Mouse (Mus musculus): ENCODE measurements around the gene Ifi211. TPM values are rescaled to one million over a fixed set of nuclear protein-coding genes. Genes with fewer than 3 reads are reported as not detected.
"Not testable (repeated sequence)": the region's sequence is repeated elsewhere in the genome, so short reads cannot be mapped to it uniquely, and the experiment has no call there.

Ifi211 gene
- not detected in 2 replicates for polyA plus RNA-seq (2012)

DNA sequence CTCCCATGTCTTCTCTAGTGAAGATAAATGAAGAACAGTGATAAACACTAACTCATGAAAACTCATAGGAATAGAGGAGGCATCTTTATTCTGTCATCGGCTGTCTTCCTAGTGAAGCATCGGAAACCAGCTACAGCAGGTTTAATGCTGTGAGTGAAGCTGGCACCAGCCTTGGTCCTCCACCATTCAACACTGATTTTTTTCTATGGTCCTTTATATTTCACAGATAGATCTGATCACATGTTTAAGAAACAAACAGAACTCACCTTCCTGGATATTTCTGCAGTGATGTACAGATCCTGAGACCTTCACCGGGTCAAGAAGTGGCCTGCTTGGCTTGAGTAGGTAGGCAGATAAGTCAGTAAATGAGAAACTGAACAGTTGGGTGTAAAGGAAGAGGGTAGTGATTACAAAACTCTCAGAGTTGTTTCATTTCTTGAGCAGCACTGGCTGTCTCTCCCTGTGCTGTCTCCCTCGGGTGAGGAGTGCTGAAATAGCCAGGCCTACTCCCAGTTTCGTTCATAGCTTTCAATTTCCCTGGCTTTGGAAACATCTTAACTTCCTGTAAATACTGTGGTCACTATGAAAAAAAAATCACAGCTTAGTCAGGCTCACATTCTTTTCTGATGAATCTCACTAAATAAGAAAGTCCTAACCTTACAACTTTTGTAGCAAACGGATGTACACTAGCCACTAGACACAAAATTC is at the start of gene Ifi211:
Gene Ifi211, minus strand, starts transcription at position 499 of the 708 bp plus-strand sequence.
- not testable (repeated sequence) for H3K36me3 ChIP-seq (ENCODE audit: control insufficient read depth); H3K4me1 ChIP-seq (ENCODE audit: control insufficient read depth); H3K4me3 ChIP-seq (replicated peaks); H3K27me3 ChIP-seq (ENCODE audit: control insufficient read depth); H3K9me3 ChIP-seq (ENCODE audit: control insufficient read depth, low read length)

GRCm38 (mm10) chr1:173961491-173961890 is 48.6 kb upstream of the Ifi211 start:
- not testable (repeated sequence) for H3K27me3 ChIP-seq (ENCODE audit: control insufficient read depth); H3K4me3 ChIP-seq (replicated peaks); H3K9me3 ChIP-seq (ENCODE audit: control insufficient read depth, low read length); H3K36me3 ChIP-seq (ENCODE audit: control insufficient read depth); H3K4me1 ChIP-seq (ENCODE audit: control insufficient read depth)

GRCm38 (mm10) chr1:173959998-173960397 is 47.2 kb upstream of the Ifi211 start:
- H3K4me1 ChIP-seq (ENCODE audit: control insufficient read depth); H3K4me3 ChIP-seq (replicated peaks); H3K27me3 ChIP-seq (ENCODE audit: control insufficient read depth); H3K36me3 ChIP-seq (ENCODE audit: control insufficient read depth); H3K9me3 ChIP-seq (ENCODE audit: control insufficient read depth, low read length): not testable (repeated sequence)

GRCm38 (mm10) chr1:173955839-173956527 is 43.1 kb upstream of the Ifi211 start:
- not testable (repeated sequence) for H3K4me3 ChIP-seq (replicated peaks); H3K27me3 ChIP-seq (ENCODE audit: control insufficient read depth); H3K4me1 ChIP-seq (ENCODE audit: control insufficient read depth); H3K36me3 ChIP-seq (ENCODE audit: control insufficient read depth); H3K9me3 ChIP-seq (ENCODE audit: control insufficient read depth, low read length)

DNA sequence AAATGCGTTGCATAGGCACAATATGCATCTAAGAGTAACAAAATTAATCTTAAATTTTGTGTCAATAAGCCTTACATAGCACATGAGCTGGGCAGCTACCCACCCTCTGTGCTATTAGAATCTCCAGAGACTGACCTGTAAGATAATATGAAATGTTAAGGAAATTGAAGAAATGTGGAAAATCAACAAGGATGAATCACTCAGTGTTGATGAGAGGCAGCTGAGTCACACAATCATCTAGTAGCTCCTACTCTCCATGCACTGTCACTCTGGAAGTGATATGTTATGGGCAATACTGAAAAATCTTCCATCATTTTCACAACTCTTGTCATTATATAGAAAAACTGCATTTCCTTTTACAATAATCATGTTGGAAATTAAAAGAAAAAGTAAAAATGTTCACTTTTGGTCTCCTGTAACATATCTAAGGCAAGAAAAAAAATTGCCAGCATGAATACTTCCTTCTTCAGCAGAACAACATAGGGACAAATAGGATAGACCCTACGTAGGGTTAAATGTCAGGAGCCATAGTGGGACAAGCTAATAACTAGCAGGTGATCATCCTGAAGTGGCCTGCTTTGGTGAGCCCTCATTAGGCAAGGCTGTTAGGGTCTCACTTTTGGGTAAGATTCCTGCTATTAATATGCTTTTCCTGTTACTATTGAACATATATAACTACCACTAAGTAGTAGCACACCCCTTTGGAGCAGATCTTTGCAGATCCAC is 42.4 kb upstream of the Ifi211 start:
- no peak for TF ChIP-seq TAL1 (IDR thresholded peaks at IDR 0.05; ENCODE audit: low read length)
- TF ChIP-seq GATA1 (IDR thresholded peaks at IDR 0.05; ENCODE audit: low read length): no peak
- Histone ChIP-seq H3K9me3 (ENCODE audit: control insufficient read depth, low read length) (no peaks in the 10 kb centered on the region), H3K4me3 (replicated peaks) (no peak overlapping the region), H3K27me3 (ENCODE audit: control insufficient read depth) (no peaks in the 10 kb centered on the region), H3K36me3 (ENCODE audit: control insufficient read depth) (no peaks in the 10 kb centered on the region), H3K4me1 (ENCODE audit: control insufficient read depth) (no peaks in the 10 kb centered on the region)

DNA sequence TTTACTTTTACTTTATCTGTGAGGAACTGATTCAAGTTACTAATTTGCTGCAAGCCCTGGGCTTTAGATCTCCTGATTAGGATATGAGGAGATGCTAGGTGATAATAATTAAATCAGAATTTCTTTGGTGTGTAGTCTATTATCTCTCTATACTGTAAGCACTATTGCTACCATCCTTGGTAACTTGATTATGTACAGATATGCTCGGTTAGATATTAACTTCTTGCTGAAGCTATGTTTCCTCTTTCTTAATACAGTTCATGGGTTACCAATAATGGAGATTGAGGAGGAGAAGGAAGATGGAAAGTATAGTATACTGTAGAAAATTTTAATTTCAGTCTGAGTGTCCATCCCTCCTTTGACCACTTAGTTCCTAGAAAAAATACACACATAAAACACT is 40.7 kb upstream of the Ifi211 start:
- no peaks in the 10 kb centered on the region for H3K4me1 ChIP-seq (ENCODE audit: control insufficient read depth)
- H3K4me3 ChIP-seq (replicated peaks): no peak overlapping the region
- no peaks in the 10 kb centered on the region for H3K9me3 ChIP-seq (ENCODE audit: control insufficient read depth, low read length)
- TF ChIP-seq GATA1 (IDR thresholded peaks at IDR 0.05; ENCODE audit: low read length) (no peak), TAL1 (IDR thresholded peaks at IDR 0.05; ENCODE audit: low read length) (no peak)
- no peaks in the 10 kb centered on the region for H3K36me3 ChIP-seq (ENCODE audit: control insufficient read depth)
- no peaks in the 10 kb centered on the region for H3K27me3 ChIP-seq (ENCODE audit: control insufficient read depth)

- H3K9me3 ChIP-seq (ENCODE audit: control insufficient read depth, low read length); H3K4me1 ChIP-seq (ENCODE audit: control insufficient read depth); H3K27me3 ChIP-seq (ENCODE audit: control insufficient read depth); H3K4me3 ChIP-seq (replicated peaks); H3K36me3 ChIP-seq (ENCODE audit: control insufficient read depth): not testable (repeated sequence)
Measured at GRCm38 (mm10) chr1:173949044-173949443, 36.2 kb upstream of the Ifi211 start.

DNA sequence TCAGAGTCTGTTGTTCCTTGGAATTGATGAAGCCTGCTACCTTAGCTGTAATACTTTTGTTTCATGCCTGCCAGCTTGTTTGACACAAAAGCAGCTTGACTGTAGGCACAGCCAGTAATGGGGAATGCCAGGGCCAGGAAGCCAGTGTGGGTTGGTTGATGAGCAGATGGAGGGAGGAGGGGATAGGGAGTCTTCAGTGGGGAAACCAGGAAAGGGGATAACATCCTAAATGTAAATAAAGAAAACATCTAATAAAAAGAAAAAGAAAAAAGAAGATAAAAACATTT is 29.9 kb upstream of the Ifi211 start:
- not testable (repeated sequence) for H3K27me3 ChIP-seq (ENCODE audit: control insufficient read depth); H3K4me1 ChIP-seq (ENCODE audit: control insufficient read depth); H3K36me3 ChIP-seq (ENCODE audit: control insufficient read depth); H3K4me3 ChIP-seq (replicated peaks); H3K9me3 ChIP-seq (ENCODE audit: control insufficient read depth, low read length)

- H3K4me3 ChIP-seq (replicated peaks); H3K36me3 ChIP-seq (ENCODE audit: control insufficient read depth); H3K4me1 ChIP-seq (ENCODE audit: control insufficient read depth): not testable (repeated sequence)
Measured at GRCm38 (mm10) chr1:173941924-173942779, 29.3 kb upstream of the Ifi211 start, which contains the start of the genes Mndal and Ifi203. Gene Mndal, minus strand, starts transcription at chr1:173942491. Gene Ifi203, minus strand, starts transcription at chr1:173942672.

DNA sequence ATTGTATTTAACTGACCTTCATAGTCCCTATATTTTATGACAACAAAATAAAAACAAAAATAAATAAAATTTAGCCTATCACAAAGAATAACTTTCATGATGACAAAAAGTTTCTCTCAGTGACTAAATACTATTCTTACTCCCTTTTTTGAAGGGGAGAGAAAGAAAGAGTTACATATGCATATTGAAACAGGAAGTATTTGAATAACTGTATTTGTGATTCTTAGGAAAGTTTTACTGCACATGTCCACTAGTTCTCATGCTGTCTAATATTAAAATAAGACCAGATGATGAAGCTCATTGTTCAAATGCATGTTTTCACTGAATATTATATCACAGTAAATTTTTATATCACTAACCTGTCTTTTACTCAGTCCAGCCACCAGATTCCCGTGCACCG is 28.7 kb upstream of the Ifi211 start:
- H3K36me3 ChIP-seq (ENCODE audit: control insufficient read depth); H3K9me3 ChIP-seq (ENCODE audit: control insufficient read depth, low read length); H3K4me3 ChIP-seq (replicated peaks); H3K4me1 ChIP-seq (ENCODE audit: control insufficient read depth); H3K27me3 ChIP-seq (ENCODE audit: control insufficient read depth): not testable (repeated sequence)

More at GRCm38 (mm10) chr1:173941924-173942779, 29.3 kb upstream of the Ifi211 start, which contains the start of the genes Mndal and Ifi203:
- H3K27me3 ChIP-seq (ENCODE audit: control insufficient read depth); H3K9me3 ChIP-seq (ENCODE audit: control insufficient read depth, low read length): not testable (repeated sequence)

DNA sequence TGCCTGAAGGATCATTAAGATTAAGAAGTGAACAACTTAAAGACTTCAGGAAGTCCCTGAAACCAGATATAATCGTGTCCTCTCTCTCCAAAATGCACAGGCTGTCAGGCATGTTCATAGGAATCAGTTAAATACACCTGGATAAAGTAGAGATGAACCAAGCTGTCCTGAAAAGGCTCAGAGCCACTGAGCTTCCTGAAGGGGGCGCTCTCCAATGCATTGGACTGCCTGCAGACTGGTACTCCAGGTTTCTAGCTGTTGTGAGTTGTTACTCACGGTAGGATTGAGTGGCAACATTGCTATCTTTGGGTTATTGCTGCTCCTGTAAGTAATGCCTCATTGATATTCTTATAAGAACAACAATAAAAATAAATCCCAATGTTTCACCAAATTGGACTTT is 6.4 kb upstream of the Ifi211 start:
- not testable (repeated sequence) for H3K9me3 ChIP-seq (ENCODE audit: control insufficient read depth, low read length); H3K36me3 ChIP-seq (ENCODE audit: control insufficient read depth); H3K4me1 ChIP-seq (ENCODE audit: control insufficient read depth); H3K4me3 ChIP-seq (replicated peaks); H3K27me3 ChIP-seq (ENCODE audit: control insufficient read depth)

Measured in erythroblast, embryonic 14.5 days (primary cell).